Mouse (Mus musculus) C2C12 (cell line): ENCODE measurements around the gene Sh3bp4. TPM values are rescaled to one million over a fixed set of nuclear protein-coding genes. Genes with fewer than 3 reads are reported as not detected.

ENCODE experiments used
- H3K27me3 ChIP-seq: one replicate; pipeline ENCODE4 v1.6.1; 2011; ENCODE audit not compliant: control insufficient read depth, insufficient read depth, insufficient read length
- H3K36me3 ChIP-seq: one replicate; pipeline ENCODE4 v1.6.1; 2011; ENCODE audit not compliant: control insufficient read depth, insufficient read depth
- H3K4me3 ChIP-seq: one replicate; pipeline ENCODE4 v1.5.1; 2011; ENCODE audit warnings: mild to moderate bottlenecking, control low read depth; ENCODE audit not compliant: poor library complexity, insufficient read depth, severe bottlenecking
- H3K79me2 ChIP-seq: one replicate; pipeline ENCODE4 v1.6.1; 2011; ENCODE audit not compliant: control insufficient read depth, insufficient read depth
- H3K79me3 ChIP-seq: one replicate; pipeline ENCODE4 v1.6.1; 2011; ENCODE audit warnings: low read depth, control low read depth
- H3ac ChIP-seq: one replicate; pipeline ENCODE3; 2011; ENCODE audit warnings: low read depth; ENCODE audit not compliant: control insufficient read depth, insufficient read length
- CEBPB ChIP-seq: IDR thresholded peaks from one replicate; pipeline ENCODE4 v1.6.1; 2011; ENCODE audit warnings: low read depth, mild to moderate bottlenecking, control low read depth, moderate library complexity
- CTCF ChIP-seq: IDR thresholded peaks from one replicate; pipeline ENCODE4 v1.5.1; 2011; ENCODE audit not compliant: control insufficient read depth, insufficient read depth, insufficient read length
- FOSL1 ChIP-seq: IDR thresholded peaks from one replicate; pipeline ENCODE4 v1.8.0; 2011; ENCODE audit warnings: mild to moderate bottlenecking, low read length; ENCODE audit not compliant: poor library complexity, insufficient read depth, severe bottlenecking
- MAX ChIP-seq: IDR thresholded peaks from one replicate; pipeline ENCODE4 v1.6.1; 2011; ENCODE audit warnings: mild to moderate bottlenecking, control low read depth
- MYOD1 ChIP-seq: IDR thresholded peaks from one replicate; pipeline ENCODE4 v1.6.1; 2011; ENCODE audit warnings: low read depth; ENCODE audit not compliant: control insufficient read depth, insufficient read length
- MYOG ChIP-seq: IDR thresholded peaks from one replicate; pipeline ENCODE4 v1.6.1; 2011; ENCODE audit not compliant: control insufficient read depth, insufficient read length; ENCODE audit errors: extremely low read depth
- USF1 ChIP-seq: IDR thresholded peaks from one replicate; pipeline ENCODE4 v1.6.1; 2011; ENCODE audit warnings: low read depth, mild to moderate bottlenecking, control low read depth, moderate library complexity
- long read RNA-seq, 2 experiments: library from polyadenylated mRNA; unstranded; transcript quantifications; one replicate each; pipeline ENCODE4 v2.0.0; 2019 to 2020
- polyA plus RNA-seq: library from polyadenylated mRNA; unstranded; fragments of >200 nt; fragmentation: generic; extraction: Trizol; gene quantifications from one replicate; pipeline ENCODE4 v1.2.1, GENCODE M21; 2012; ENCODE audit warnings: missing spikeins

Gene Sh3bp4
- 24.0 TPM for polyA plus RNA-seq
- long read RNA-seq, experiment 1, full-length matches to known transcripts, result 15 of 22 reads
- long read RNA-seq, experiment 1, partial matches to known transcripts, result 6 of 22 reads
- long read RNA-seq, experiment 1, other reads (novel, unspliced or antisense), result 1 of 22 reads
- long read RNA-seq, experiment 2, full-length matches to known transcripts, result 501 of 606 reads
- long read RNA-seq, experiment 2, partial matches to known transcripts, result 25 of 606 reads
- long read RNA-seq, experiment 2, other reads (novel, unspliced or antisense), result 80 of 606 reads

DNA sequence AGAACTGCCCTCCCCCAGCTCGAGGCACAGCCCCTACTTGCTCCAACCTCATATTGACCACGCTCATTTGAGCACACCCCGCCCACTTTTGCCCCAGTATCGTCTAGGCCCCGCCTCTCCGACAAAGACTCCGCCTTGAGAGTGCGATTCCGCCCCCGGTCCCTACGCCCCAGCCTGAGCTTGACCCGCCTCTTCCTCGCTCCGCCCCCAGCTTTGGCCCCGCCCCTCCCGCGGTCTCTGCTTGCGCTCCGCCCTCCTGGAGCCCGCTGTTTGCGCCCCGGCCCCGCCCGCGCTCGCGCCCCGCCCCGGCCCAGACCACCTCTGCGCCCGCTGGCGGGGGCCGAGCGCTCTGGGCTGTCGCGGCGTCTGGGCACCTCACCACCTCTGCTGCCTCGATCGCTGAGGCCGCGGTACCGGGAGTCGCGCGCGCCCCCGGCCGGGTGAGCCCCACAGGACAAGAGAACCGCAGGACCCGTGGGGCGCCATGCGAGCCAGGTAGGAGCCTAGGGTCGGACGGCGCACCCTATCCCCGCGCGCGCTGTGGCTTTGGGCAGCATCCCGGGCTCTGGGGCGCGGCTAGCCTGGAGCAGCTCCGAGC lies at the start of gene Sh3bp4:
Gene Sh3bp4 (plus strand): TSS at position 313 of the 598 bp plus-strand sequence.
- H3K79me2 ChIP-seq, result peaks cover 50% of the 10 kb centered on the region
- H3K36me3 ChIP-seq, result peaks cover 7% of the 10 kb centered on the region
- peaks cover 45% of the 10 kb centered on the region for H3K79me3 ChIP-seq
- peak within 1 kb of the TSS; percentile 77 for H3ac ChIP-seq
- TF ChIP-seq MAX, result no peak
- peak within 1 kb of the TSS; percentile 83 for H3K4me3 ChIP-seq
- H3K27me3 ChIP-seq, result no peaks in the 10 kb centered on the region

- H3K79me3 ChIP-seq, result no peaks in the 10 kb centered on the region
- TF ChIP-seq MAX, result no peak
- no peak for TF ChIP-seq MYOD1
- TF ChIP-seq CTCF, result no peak
- no peak for TF ChIP-seq FOSL1
- no peak for TF ChIP-seq CEBPB
- TF ChIP-seq USF1, result no peak
- TF ChIP-seq MYOG, result no peak
- H3K36me3 ChIP-seq, result no peaks in the 10 kb centered on the region
- H3K27me3 ChIP-seq, result no peaks in the 10 kb centered on the region
- H3K79me2 ChIP-seq, result no peaks in the 10 kb centered on the region
- H3K4me3 ChIP-seq, result no peak overlapping the region
- H3ac ChIP-seq, result no peak overlapping the region
Measured at GRCm38 (mm10) chr1:89022997-89023396, 47.2 kb upstream of the Sh3bp4 start.

DNA sequence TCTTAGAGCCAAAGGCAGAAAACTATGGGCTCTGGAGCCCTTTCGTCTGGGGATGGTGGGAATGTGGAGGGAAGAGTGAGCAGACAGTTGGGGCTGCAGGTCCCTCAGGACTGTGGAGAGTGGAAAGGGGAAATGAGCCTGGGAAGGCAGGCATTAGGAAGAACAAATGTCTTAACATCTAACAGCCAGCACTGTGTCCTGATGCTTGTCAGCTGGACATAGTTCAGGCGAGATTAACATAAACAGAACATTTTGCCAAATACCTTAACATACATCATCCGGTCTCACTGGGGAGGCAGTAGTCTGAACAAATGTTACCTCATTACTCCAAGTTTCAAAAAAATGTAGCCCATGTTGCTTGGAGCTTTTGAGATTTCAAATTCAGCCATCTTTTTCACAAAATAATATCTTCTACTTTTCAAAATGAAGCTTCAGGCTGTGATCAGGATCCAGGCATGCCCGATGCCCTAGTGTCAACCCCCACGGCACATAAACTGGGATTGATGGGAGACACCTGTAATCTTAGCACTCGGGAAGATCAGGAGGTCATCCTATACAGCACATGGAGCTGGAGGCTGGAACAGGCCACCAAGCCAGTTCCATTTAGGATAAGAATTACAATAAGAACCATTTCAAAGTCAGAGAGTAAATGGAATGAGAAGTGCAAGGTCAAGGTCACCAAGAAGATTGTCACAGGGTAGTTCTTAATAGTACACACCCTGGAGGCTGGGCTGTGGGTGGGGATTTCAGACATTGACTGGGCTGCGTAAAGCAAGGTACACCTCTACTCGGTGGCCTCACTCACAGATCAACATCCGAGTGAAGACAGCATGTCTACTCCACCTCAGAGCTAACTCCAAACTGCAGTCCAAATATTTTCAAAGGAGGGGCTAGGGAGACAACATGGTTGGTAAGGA lies 45.3 kb upstream of the Sh3bp4 start:
- TF ChIP-seq CEBPB (no peak), USF1 (no peak), FOSL1 (no peak), MYOD1 (no peak), MYOG (no peak), MAX (no peak), CTCF (no peak)
- no peak overlapping the region for H3ac ChIP-seq
- H3K36me3 ChIP-seq, result no peaks in the 10 kb centered on the region
- H3K79me3 ChIP-seq, result no peaks in the 10 kb centered on the region
- H3K27me3 ChIP-seq, result no peaks in the 10 kb centered on the region
- H3K79me2 ChIP-seq, result no peaks in the 10 kb centered on the region
- H3K4me3 ChIP-seq, result no peak overlapping the region

GRCm38 (mm10) chr1:89026040-89026439 lies 44.2 kb upstream of the Sh3bp4 start:
- no peak for TF ChIP-seq FOSL1
- TF ChIP-seq MYOD1, result no peak
- TF ChIP-seq USF1, result no peak
- TF ChIP-seq MYOG, result no peak
- no peak for TF ChIP-seq CTCF
- TF ChIP-seq MAX, result no peak
- no peak for TF ChIP-seq CEBPB

GRCm38 (mm10) chr1:89029136-89029927 lies 40.9 kb upstream of the Sh3bp4 start:
- no peaks in the 10 kb centered on the region for H3K36me3 ChIP-seq
- TF ChIP-seq USF1 (no peak), MYOD1 (no peak), MAX (no peak), MYOG (no peak), CEBPB (no peak), FOSL1 (no peak), CTCF (no peak)
- no peak overlapping the region for H3ac ChIP-seq
- no peaks in the 10 kb centered on the region for H3K79me3 ChIP-seq
- no peak overlapping the region for H3K4me3 ChIP-seq
- no peaks in the 10 kb centered on the region for H3K27me3 ChIP-seq
- no peaks in the 10 kb centered on the region for H3K79me2 ChIP-seq

More at GRCm38 (mm10) chr1:89026040-89026439, 44.2 kb upstream of the Sh3bp4 start:
- H3K36me3 ChIP-seq, result no peaks in the 10 kb centered on the region
- H3K27me3 ChIP-seq, result no peaks in the 10 kb centered on the region
- no peak overlapping the region for H3ac ChIP-seq
- H3K4me3 ChIP-seq, result no peak overlapping the region
- no peaks in the 10 kb centered on the region for H3K79me2 ChIP-seq
- no peaks in the 10 kb centered on the region for H3K79me3 ChIP-seq
